Mouse (Mus musculus) E14TG2a.4 (cell line): ENCODE data around the gene Inpp5a.
A peak's percentile ranks its signal among the peaks of the same experiment; 100 is the strongest.

Experiments used
- H3K27me3 ChIP-seq: 2 replicates; pipeline ENCODE4 v1.6.1; 2014; ENCODE audit warnings: low read length, control low read depth; ENCODE audit not compliant: insufficient read depth
- H3K36me3 ChIP-seq: 2 replicates; pipeline ENCODE4 v1.6.1; 2014; ENCODE audit warnings: low read length, control low read depth; ENCODE audit not compliant: insufficient read depth
- H3K4me1 ChIP-seq: replicated peaks from 2 replicates; pipeline ENCODE4 v1.6.1; 2014; ENCODE audit warnings: low read depth, low read length, control low read depth
- H3K4me3 ChIP-seq: replicated peaks from 2 replicates; pipeline ENCODE4 v1.5.1; 2014; ENCODE audit warnings: mild to moderate bottlenecking, low read length
- H3K9me3 ChIP-seq: 2 replicates; pipeline ENCODE4 v1.6.1; 2014; ENCODE audit warnings: low read length, control low read depth
- CTCF ChIP-seq: conservative IDR thresholded peaks from 2 replicates; pipeline ENCODE4 v1.5.1; 2014; ENCODE audit warnings: low read length
- NANOG ChIP-seq: IDR thresholded peaks from 2 replicates; pipeline ENCODE4 v1.6.1; 2014; ENCODE audit warnings: borderline replicate concordance, low read length, mixed read lengths
- POU5F1 ChIP-seq: IDR thresholded peaks from 2 replicates; pipeline ENCODE4 v1.6.1; 2014; ENCODE audit warnings: low read length, borderline replicate concordance

Gene Inpp5a

GRCm38 (mm10) chr7:139590302-139590701 lies 201.4 kb downstream of the Inpp5a start:
- peaks cover 45% of the 10 kb centered on the region for H3K27me3 ChIP-seq
- TF ChIP-seq CTCF (peak; percentile 93), POU5F1 (no peak)
- peaks cover 52% of the 10 kb centered on the region for H3K4me1 ChIP-seq
- no peaks in the 10 kb centered on the region for H3K36me3 ChIP-seq
- H3K9me3 ChIP-seq: no peaks in the 10 kb centered on the region
- H3K4me3 ChIP-seq: 0 out of 2 replicates have a peak overlapping the region, but pooled peaks have one; percentile 10

- TF ChIP-seq POU5F1 (no peak), NANOG (no peak), CTCF (no peak)
- Histone ChIP-seq H3K4me1 (peaks cover 52% of the 10 kb centered on the region), H3K4me3 (no peak overlapping the region), H3K27me3 (peaks cover 35% of the 10 kb centered on the region), H3K36me3 (no peaks in the 10 kb centered on the region), H3K9me3 (no peaks in the 10 kb centered on the region)
These were observed 202.4 kb downstream of the Inpp5a start for GRCm38 (mm10) chr7:139591311-139591710.

- peaks cover 47% of the 10 kb centered on the region for H3K4me1 ChIP-seq
- no peaks in the 10 kb centered on the region for H3K36me3 ChIP-seq
- H3K4me3 ChIP-seq: no peak overlapping the region
- TF ChIP-seq POU5F1 (no peak), CTCF (no peak), NANOG (no peak)
- no peaks in the 10 kb centered on the region for H3K9me3 ChIP-seq
- peaks cover 11% of the 10 kb centered on the region; the same call in 1 of the 2 replicates for H3K27me3 ChIP-seq
These were observed 206.4 kb downstream of the Inpp5a start for GRCm38 (mm10) chr7:139595311-139595710.

- Histone ChIP-seq H3K36me3 (no peaks in the 10 kb centered on the region), H3K4me1 (peaks cover 41% of the 10 kb centered on the region), H3K9me3 (no peaks in the 10 kb centered on the region), H3K4me3 (no peak overlapping the region), H3K27me3 (peaks cover 12% of the 10 kb centered on the region; the same call in 1 of the 2 replicates)
- no peak for TF ChIP-seq CTCF
- TF ChIP-seq POU5F1: no peak
- TF ChIP-seq NANOG: no peak
These were observed 207.0 kb downstream of the Inpp5a start for GRCm38 (mm10) chr7:139595862-139596261.

GRCm38 (mm10) chr7:139610328-139610727 lies 221.4 kb downstream of the Inpp5a start:
- H3K27me3 ChIP-seq: peaks cover 33% of the 10 kb centered on the region
- no peaks in the 10 kb centered on the region for H3K9me3 ChIP-seq
- no peaks in the 10 kb centered on the region for H3K36me3 ChIP-seq
- peaks cover 12% of the 10 kb centered on the region for H3K4me1 ChIP-seq
- TF ChIP-seq CTCF (no peak), POU5F1 (no peak), NANOG (no peak)
- H3K4me3 ChIP-seq: no peak overlapping the region

GRCm38 (mm10) chr7:139615767-139616766 lies 227.2 kb downstream of the Inpp5a start:
- H3K4me1 ChIP-seq: peaks cover 10% of the 10 kb centered on the region; the same call in 1 of the 2 replicates
- peaks cover 25% of the 10 kb centered on the region for H3K27me3 ChIP-seq
- no peaks in the 10 kb centered on the region for H3K9me3 ChIP-seq
- H3K36me3 ChIP-seq: no peaks in the 10 kb centered on the region
- TF ChIP-seq POU5F1 (no peak), NANOG (no peak), CTCF (peak; percentile 70)
- H3K4me3 ChIP-seq: no peak overlapping the region

- TF ChIP-seq CTCF: no peak
- no peak for TF ChIP-seq NANOG
- no peak for TF ChIP-seq POU5F1
- Histone ChIP-seq H3K4me1 (no peaks in the 10 kb centered on the region), H3K4me3 (no peak overlapping the region), H3K36me3 (no peaks in the 10 kb centered on the region), H3K9me3 (no peaks in the 10 kb centered on the region), H3K27me3 (peaks cover 17% of the 10 kb centered on the region)
These were observed 233.7 kb downstream of the Inpp5a start for GRCm38 (mm10) chr7:139622568-139622967.

- TF ChIP-seq NANOG: no peak
- no peak for TF ChIP-seq CTCF
- no peak for TF ChIP-seq POU5F1
- no peaks in the 10 kb centered on the region for H3K36me3 ChIP-seq
- H3K9me3 ChIP-seq: no peaks in the 10 kb centered on the region
- H3K27me3 ChIP-seq: peaks cover 5% of the 10 kb centered on the region; the same call in 1 of the 2 replicates
- H3K4me3 ChIP-seq: no peak overlapping the region
- no peaks in the 10 kb centered on the region for H3K4me1 ChIP-seq
These were observed 236.2 kb downstream of the Inpp5a start for GRCm38 (mm10) chr7:139625156-139625555.
